Mouse (Mus musculus) MEL (cell line): Measurements from ENCODE around the gene Tcirg1.

Source experiments
- BHLHE40 ChIP-seq: IDR thresholded peaks from 2 replicates; pipeline ENCODE4 v1.6.1; 2012; ENCODE audit warnings: low read depth, mild to moderate bottlenecking, inconsistent platforms, low read length, improper control_type of control experiment, borderline replicate concordance
- CTCF ChIP-seq, 3 experiments: IDR thresholded peaks in 2 of 3; conservative IDR thresholded peaks in 1 of 3; 2 replicates each; pipeline ENCODE4 v1.5.1; 2011 to 2012; ENCODE audit warnings: low read length in 3 of 3, low read depth in 2 of 3, mild to moderate bottlenecking in 2 of 3, improper control_type of control experiment in 1 of 3, inconsistent platforms in 1 of 3, mixed read lengths in 1 of 3, moderate library complexity in 1 of 3; ENCODE audit not compliant: control insufficient read depth in 1 of 3, insufficient read depth in 1 of 3, poor library complexity in 1 of 3, severe bottlenecking in 1 of 3
- EP300 ChIP-seq, 2 experiments: IDR thresholded peaks; 2 replicates each; pipeline ENCODE4 v1.6.1; 2011; ENCODE audit warnings: improper control_type of control experiment in 2 of 2, low read length in 2 of 2, low read depth in 1 of 2, mild to moderate bottlenecking in 1 of 2
- GATA1 ChIP-seq: IDR thresholded peaks from 2 replicates; pipeline ENCODE4 v1.6.1; 2011; ENCODE audit warnings: low read depth, low read length, improper control_type of control experiment
- JUND ChIP-seq: IDR thresholded peaks from 2 replicates; pipeline ENCODE4 v1.6.1; 2011; ENCODE audit warnings: low read depth, mild to moderate bottlenecking, improper control_type of control experiment, low read length
- POLR2A ChIP-seq, 2 experiments: IDR thresholded peaks; 2 replicates each; pipeline ENCODE4 v1.6.1; 2011 to 2012; ENCODE audit warnings: low read length in 2 of 2, mild to moderate bottlenecking in 2 of 2, control low read depth in 1 of 2, improper control_type of control experiment in 1 of 2, low read depth in 1 of 2, moderate library complexity in 1 of 2; ENCODE audit not compliant: control insufficient read depth in 1 of 2, insufficient read depth in 1 of 2, poor library complexity in 1 of 2
- SIN3A ChIP-seq: IDR thresholded peaks from 2 replicates; pipeline ENCODE4 v1.6.1; 2012; ENCODE audit warnings: low read length, improper control_type of control experiment, inconsistent platforms
- ZMIZ1 ChIP-seq: IDR thresholded peaks from 2 replicates; pipeline ENCODE4 v1.6.1; 2012; ENCODE audit warnings: low read depth, mild to moderate bottlenecking, inconsistent platforms, low read length, improper control_type of control experiment, moderate library complexity

DNA sequence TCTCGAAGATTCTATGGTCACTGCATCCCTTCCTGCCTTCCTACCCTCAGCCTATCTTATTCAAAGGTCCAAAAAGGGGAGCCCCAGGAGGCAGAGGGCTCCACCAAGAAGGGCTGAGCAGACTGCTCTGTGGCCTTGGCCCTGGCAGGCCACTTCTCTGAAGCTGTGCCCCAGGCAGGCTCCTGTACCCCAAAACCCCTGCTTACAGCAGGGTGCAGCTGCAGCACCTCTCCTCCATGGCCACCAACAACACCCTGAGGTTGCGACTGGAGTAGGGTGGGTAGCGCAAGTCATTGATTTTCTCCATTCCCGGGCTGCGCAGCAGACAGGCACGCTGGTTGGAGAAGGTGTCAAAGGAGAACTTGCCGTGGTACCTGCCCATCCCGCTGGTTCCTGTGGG lies 6.8 kb upstream of the Tcirg1 start:
- TF ChIP-seq ZMIZ1 (no peak), EP300 (IDR thresholded peaks at IDR 0.05; ENCODE audit: low read depth in 1 of 2, low read length in 2 of 2) (no peak), POLR2A (IDR thresholded peaks at IDR 0.05; ENCODE audit: control insufficient read depth in 1 of 2, insufficient read depth in 1 of 2, low read depth in 1 of 2, low read length in 2 of 2, poor library complexity in 1 of 2) (no peak), CTCF (IDR thresholded peaks at IDR 0.05 in 2 of 3, conservative IDR thresholded peaks at IDR 0.05 in 1 of 3; ENCODE audit: control insufficient read depth in 1 of 3, insufficient read depth in 1 of 3, low read depth in 2 of 3, low read length in 3 of 3, poor library complexity in 1 of 3, severe bottlenecking in 1 of 3) (no peak), JUND (no peak), SIN3A (no peak), GATA1 (no peak), BHLHE40 (no peak)
